Comparison of ENCODE assay signal across 8 mouse cellular contexts in the genomic region with DNA sequence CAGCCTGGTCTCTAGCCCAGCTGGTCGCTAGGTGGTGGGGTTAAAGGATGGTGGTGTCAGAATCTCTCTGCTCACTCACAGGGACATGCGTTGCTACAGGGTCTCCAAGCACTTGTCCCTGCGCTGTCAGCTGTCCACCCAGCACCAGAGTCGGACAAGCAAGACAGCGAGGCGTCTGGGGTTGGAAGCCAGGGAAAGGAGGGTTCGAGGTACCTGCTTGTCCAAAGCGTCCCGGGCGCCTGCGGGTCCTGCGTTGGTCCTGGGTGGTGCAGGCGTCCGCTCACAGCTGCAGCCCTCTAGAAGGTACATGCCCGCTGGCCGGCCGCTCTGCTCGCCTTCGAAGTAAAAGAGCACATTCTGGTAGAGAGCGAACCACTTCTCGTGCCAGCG. TPM values are rescaled to one million over a fixed set of nuclear protein-coding genes. Genes with fewer than 3 reads are reported as not detected.
DNase-seq lines count a peak whose midpoint lies in the region; ATAC-seq lines count a peak whose summit lies in the region.

No protein-coding gene starts in this region.

- H3K4me2 ChIP-seq in lung, embryonic 15.5 days = peak overlapping the region; percentile 88
- H3K4me2 ChIP-seq in heart, embryonic 16.5 days (ENCODE audit: low read depth, low read length) = peak overlapping the region; percentile 96
- H3K4me2 ChIP-seq in neural tube, embryonic 11.5 days (ENCODE audit: low read depth) = peak overlapping the region; percentile 95

- H3K27ac ChIP-seq in lung, embryonic 15.5 days = no peak overlapping the region
- no peak overlapping the region for H3K27ac ChIP-seq in heart, embryonic 16.5 days (ENCODE audit: low read length)
- H3K27ac ChIP-seq in neural tube, embryonic 11.5 days (ENCODE audit: low read depth, low read length) = no peak overlapping the region

- H3K9me3 ChIP-seq in lung, embryonic 15.5 days = no peaks in the 10 kb centered on the region
- no peaks in the 10 kb centered on the region for H3K9me3 ChIP-seq in heart, embryonic 16.5 days (replicated peaks; ENCODE audit: control insufficient read depth, low read length)
- no peaks in the 10 kb centered on the region for H3K9me3 ChIP-seq in neural tube, embryonic 11.5 days (ENCODE audit: control insufficient read depth, low read length)

- peak; percentile 69 for ATAC-seq in lung, embryonic 15.5 days (ENCODE audit: borderline replicate concordance, extremely low read depth, low FRiP score, low TSS enrichment)
- peak; percentile 41 for ATAC-seq in heart, embryonic 16.5 days (replicated peaks; ENCODE audit: extremely low read depth, insufficient read depth, low FRiP score)
- ATAC-seq in neural tube, embryonic 11.5 days (ENCODE audit: insufficient read depth, low FRiP score, low TSS enrichment) = 0 out of 2 replicates have a peak, but pooled peaks have one; percentile 8

- peaks cover 23% of the 10 kb centered on the region for H3K27me3 ChIP-seq in lung, embryonic 15.5 days
- H3K27me3 ChIP-seq in heart, embryonic 16.5 days (ENCODE audit: control insufficient read depth, insufficient read depth, low read length) = peaks cover 14% of the 10 kb centered on the region
- peaks cover 13% of the 10 kb centered on the region for H3K27me3 ChIP-seq in neural tube, embryonic 11.5 days (ENCODE audit: control insufficient read depth, insufficient read depth, low read length)

- H3K4me3 ChIP-seq in lung, embryonic 15.5 days = peak overlapping the region; percentile 43
- H3K4me3 ChIP-seq in heart, embryonic 16.5 days (ENCODE audit: low read length) = peak overlapping the region; percentile 59
- H3K4me3 ChIP-seq in neural tube, embryonic 11.5 days (ENCODE audit: low read depth, low read length) = peak overlapping the region; percentile 48

- WGBS in lung, embryonic 15.5 days = 10% methylated on average over 22 of the region's 22 CpGs
- WGBS in heart, embryonic 16.5 days = 8% methylated on average over 22 of the region's 22 CpGs
- 16% methylated on average over 22 of the region's 22 CpGs for WGBS in neural tube, embryonic 11.5 days

- no peaks in the 10 kb centered on the region for H3K36me3 ChIP-seq in lung, embryonic 15.5 days
- no peaks in the 10 kb centered on the region for H3K36me3 ChIP-seq in heart, embryonic 16.5 days (ENCODE audit: control insufficient read depth, insufficient read depth)
- H3K36me3 ChIP-seq in neural tube, embryonic 11.5 days (ENCODE audit: control insufficient read depth, insufficient read depth, low read length) = no peaks in the 10 kb centered on the region

- H3K9ac ChIP-seq in lung, embryonic 15.5 days = 0 out of 2 replicates have a peak overlapping the region, but pooled peaks have one; percentile 0
- peak overlapping the region; percentile 61; the same call in 1 of the 2 replicates for H3K9ac ChIP-seq in heart, embryonic 16.5 days (ENCODE audit: low read length)
- H3K9ac ChIP-seq in neural tube, embryonic 11.5 days (ENCODE audit: low read length) = peak overlapping the region; percentile 44; the same call in 1 of the 2 replicates

- no peak for DNase-seq in lung, postnatal 4 days
- DNase-seq in embryo, embryonic 11 days = peak; percentile 31
- DNase-seq in left cerebral cortex, postnatal 4 days = peak; percentile 9
- DNase-seq in neural tube, embryonic 11.5 days (ENCODE audit: low spot score) = peak; percentile 35
- DNase-seq in cerebellum, adult 9-11 months = no peak
- no peak for DNase-seq in T-cell, adult 2 months (ENCODE audit: low spot score)

- intact Hi-C loops in left cerebral cortex, postnatal 4 days (cut with DNase I) = loop anchor here (5.0 to 10.0 kb wide), 2 partner anchors 206 kb away; no protein-coding TSS in a partner anchor

- H3K4me1 ChIP-seq in lung, embryonic 15.5 days = peaks cover 6% of the 10 kb centered on the region; the same call in 1 of the 2 replicates
- H3K4me1 ChIP-seq in heart, embryonic 16.5 days (ENCODE audit: control insufficient read depth, insufficient read depth, low read length) = no peaks in the 10 kb centered on the region; the same call in 1 of the 2 replicates
- no peaks in the 10 kb centered on the region for H3K4me1 ChIP-seq in neural tube, embryonic 11.5 days (ENCODE audit: control insufficient read depth, insufficient read depth, low read length)

RNA-seq across cellular contexts. Expression of gene Rasgrf2, which starts 0.5 kb away (rescaled TPM):
- 0.09 and 0.16 TPM in 2 replicates for polyA plus RNA-seq in lung, embryonic 15.5 days (2015; fragmentation: Nextera tagmentation; extraction: Ambion mirVana)
- polyA plus RNA-seq in heart, embryonic 16.5 days (2015; fragmentation: Nextera tagmentation; extraction: Ambion mirVana) = 0.39 and 0.41 TPM in 2 replicates
- total RNA-seq in left cerebral cortex, postnatal 4 days (2021) = 10 to 100 TPM; 95.1 to 99.0 TPM
- polyA plus RNA-seq in neural tube, embryonic 11.5 days (2014; fragmentation: Nextera tagmentation; extraction: Ambion mirVana) = 0.04 TPM in 2 replicates

Comparison
In these comparisons a context has a peak if more than half of its experiments do, and no peak if none do; other contexts are left out.
1. ATAC-seq: peak in every context shown above with its lines; median percentile 69 in lung, embryonic 15.5 days; 41 in heart, embryonic 16.5 days; 8 in neural tube, embryonic 11.5 days.
2. H3K9ac ChIP-seq: peak in every context shown above with its lines; median percentile 61 in heart, embryonic 16.5 days; 44 in neural tube, embryonic 11.5 days; 0 in lung, embryonic 15.5 days.
3. DNase-seq: peak in embryo, embryonic 11 days (single experiment), left cerebral cortex, postnatal 4 days (single experiment) and neural tube, embryonic 11.5 days (single experiment); none in lung, postnatal 4 days (0 of 2), cerebellum, adult 9-11 months (single experiment) and T-cell, adult 2 months (single experiment).
4. Peak in every context shown above with its lines, with median percentiles within 50 percentile points of each other: H3K4me2 ChIP-seq and H3K4me3 ChIP-seq.